Mouse (Mus musculus) left cerebral cortex, postnatal 14 days (tissue): Measurements from ENCODE around the gene Zfp354b. TPM values are rescaled to one million over a fixed set of nuclear protein-coding genes. Genes with fewer than 3 reads are reported as not detected.

ENCODE experiments used
- DNase-seq, 2 experiments: peaks; one replicate each; pipeline ENCODE4 v3.0.0; 2021 to 2022; ENCODE audit warnings: low spot score in 2 of 2, mixed read lengths in 1 of 2
- intact Hi-C: fragments of 180-260 bp; cut with DNase I; formaldehyde crosslinking; loops from one replicate; pipeline ENCODE4 v1.15.1; 2025
- total RNA-seq, 2 experiments: library from RNA; stranded (reverse); gene quantifications; 2 replicates each; pipeline ENCODE4 v1.2.3; 2021

The Zfp354b gene
- total RNA-seq, 2 experiments from 2014 or later: 3.8 to 4.0 TPM

- intact Hi-C loops: loop anchor here (1.0 to 2.0 kb wide), 2 partner anchors 25 to 44 kb away; partner anchors contain the start of gene Zfp354b
- DNase-seq: peak; percentile 95
These were observed 43.9 kb downstream of the Zfp354b start, which contains the start of gene Zfp454 for GRCm38 (mm10) chr11:50887390-50888128. Gene Zfp454 (minus strand): TSS chr11:50887651.

GRCm38 (mm10) chr11:50886933-50887293 lies 44.5 kb downstream of the Zfp354b start:
- peak in 1 of 2 experiments; percentile 11 for DNase-seq
- intact Hi-C loops: loop anchor here (2.0 kb wide), 1 partner anchor 26 kb away; no protein-coding TSS in a partner anchor

DNA sequence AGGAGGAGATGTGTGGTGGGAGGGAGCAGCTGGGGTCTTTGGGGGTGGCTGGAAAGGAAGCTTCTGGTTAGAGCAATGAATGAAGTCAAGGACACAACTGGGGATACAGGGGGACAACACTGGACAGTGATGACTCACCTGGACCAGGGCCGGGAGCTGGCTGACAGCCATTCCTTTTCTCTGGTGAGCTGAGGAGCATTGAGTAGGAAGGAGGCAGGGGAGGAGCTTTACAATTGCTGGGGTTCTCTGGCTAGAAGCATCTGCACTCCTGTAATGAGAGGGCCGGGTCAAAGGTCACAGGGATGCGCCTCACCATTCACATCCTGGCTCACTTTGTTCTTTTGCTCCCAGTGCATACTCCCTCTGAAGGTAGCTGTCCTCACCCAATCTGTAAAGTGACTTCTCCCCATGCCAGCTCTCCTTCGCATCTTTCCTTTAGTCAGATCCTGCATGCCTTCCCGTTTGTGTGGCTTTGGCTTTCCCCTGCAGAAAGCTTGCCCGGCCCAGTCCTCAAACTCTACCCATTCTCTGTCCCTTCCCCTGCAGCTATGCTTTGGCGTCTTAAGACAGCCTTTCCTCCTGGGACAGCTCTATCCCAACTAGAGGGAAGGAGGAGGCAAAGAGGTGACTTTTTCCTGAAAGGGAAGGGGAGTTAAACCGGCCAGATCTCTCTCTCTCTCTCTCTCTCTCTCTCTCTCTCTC lies 45.1 kb downstream of the Zfp354b start:
- intact Hi-C loops: loop anchor here (2.0 kb wide), 1 partner anchor 26 kb away; no protein-coding TSS in a partner anchor
- DNase-seq: no peak

- intact Hi-C loops: no loop called here
- DNase-seq: no peak
These were observed 47.7 kb downstream of the Zfp354b start for GRCm38 (mm10) chr11:50883756-50884155.

DNA sequence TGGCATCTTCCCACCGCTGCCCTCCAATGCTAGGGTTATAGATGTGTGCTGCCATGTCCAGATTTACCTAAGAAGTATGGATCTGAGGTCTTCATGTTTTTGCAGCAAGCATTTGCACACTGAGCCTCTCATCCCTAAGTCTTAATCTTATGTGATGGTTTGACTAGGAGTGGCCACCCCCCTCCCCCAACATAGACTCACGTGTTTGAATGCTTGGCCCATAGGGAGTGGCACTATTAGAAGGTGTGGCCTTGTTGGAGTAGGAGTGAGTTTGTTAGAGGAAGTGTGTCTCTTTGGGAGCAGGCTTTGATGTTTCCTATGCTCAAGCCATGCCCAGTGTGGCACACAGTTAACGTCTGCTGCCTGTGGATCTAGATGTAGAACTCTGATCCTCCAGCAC lies 52.8 kb downstream of the Zfp354b start:
- intact Hi-C loops: no loop called here
- DNase-seq: no peak

Other genes starting within 250 kb of the Zfp354b start
- gene Zfp354c, start 103.9 kb downstream of the Zfp354b start, total RNA-seq: 10 to 100 TPM; 50.3 to 55.3 TPM
- gene Zfp879, start 90.1 kb downstream of the Zfp354b start, total RNA-seq: 1 to 10 TPM; 3.2 to 3.5 TPM
- not detected for gene Grm6, start 80.9 kb downstream of the Zfp354b start, total RNA-seq
- gene Zfp454, start 44.0 kb downstream of the Zfp354b start, total RNA-seq: 1 to 10 TPM; 5.9 to 6.7 TPM
- 10 to 100 TPM; 20.2 to 20.7 TPM for gene Zfp2, start 15.5 kb downstream of the Zfp354b start, total RNA-seq
- not detected for gene 4933414I15Rik, start 12.1 kb upstream of the Zfp354b start, total RNA-seq
- not detected for gene Prop1, start 22.1 kb upstream of the Zfp354b start, total RNA-seq
- gene Olfr1378, start 34.9 kb upstream of the Zfp354b start, total RNA-seq: not detected
- not detected for gene Olfr1377, start 50.3 kb upstream of the Zfp354b start, total RNA-seq
- not detected for gene Olfr51, start 72.0 kb upstream of the Zfp354b start, total RNA-seq
- not detected for gene Olfr54, start 82.6 kb upstream of the Zfp354b start, total RNA-seq
- gene Olfr1375, start 116.5 kb upstream of the Zfp354b start, total RNA-seq: not detected
- gene Zfp354a, start 127.6 kb upstream of the Zfp354b start, total RNA-seq: 10 to 100 TPM in 1 of 2 experiments, 1 to 10 TPM in 1; 7.9 to 10.6 TPM